Mouse (Mus musculus) liver, adult (tissue): ENCODE measurements around the gene Trrap.

Experiments
- GATA4 ChIP-seq: IDR thresholded peaks from 2 replicates; pipeline ENCODE4 v1.6.1; 2014; ENCODE audit warnings: mild to moderate bottlenecking, low read length; ENCODE audit not compliant: insufficient replicate concordance

Trrap gene

GRCm38 (mm10) chr5:144831840-144832469 lies 64.4 kb downstream of the Trrap start:
- TF ChIP-seq GATA4 = no peak

DNA sequence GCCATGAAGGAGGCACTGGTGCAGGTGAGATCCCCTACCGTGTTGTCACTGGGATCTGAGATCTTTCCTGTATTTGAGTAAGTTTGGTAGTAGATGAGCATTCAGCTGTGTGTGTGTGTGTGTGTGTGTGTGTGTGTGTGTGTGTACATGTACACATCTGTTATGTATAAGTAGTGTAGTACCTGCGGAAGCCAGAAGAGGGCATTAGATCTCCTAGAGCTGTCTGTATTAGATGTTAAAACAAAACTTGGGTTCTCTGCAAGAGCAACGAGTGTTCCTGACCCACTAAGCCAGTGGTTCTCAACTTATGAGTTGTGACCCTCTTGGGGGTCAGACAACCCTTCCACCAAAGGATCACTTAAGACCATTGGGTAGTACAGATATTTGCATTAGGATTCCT lies 68.6 kb downstream of the Trrap start:
- no peak for TF ChIP-seq GATA4

GRCm38 (mm10) chr5:144845352-144845751 lies 77.8 kb downstream of the Trrap start:
- TF ChIP-seq GATA4 = no peak

GRCm38 (mm10) chr5:144848735-144849134 lies 81.2 kb downstream of the Trrap start:
- TF ChIP-seq GATA4 = no peak

DNA sequence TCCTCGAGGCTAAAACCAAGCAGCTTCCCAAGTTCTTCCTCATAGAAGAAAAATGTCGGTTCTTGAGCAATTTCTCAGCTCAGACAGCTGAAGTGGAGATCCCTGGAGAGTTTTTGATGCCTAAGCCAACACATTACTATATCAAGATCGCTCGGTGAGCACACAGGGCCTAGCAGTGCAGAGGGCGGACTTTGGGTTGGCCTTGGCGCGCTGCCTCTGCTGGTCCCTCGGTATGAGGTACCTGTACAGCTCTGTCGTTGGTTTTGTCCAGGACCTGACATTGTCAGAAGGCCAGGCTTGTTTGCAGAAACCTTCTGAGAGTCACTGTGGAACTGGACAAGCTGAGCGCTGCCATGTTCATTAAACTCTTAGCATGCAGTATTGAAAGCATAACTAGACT lies 82.4 kb downstream of the Trrap start:
- no peak for TF ChIP-seq GATA4

DNA sequence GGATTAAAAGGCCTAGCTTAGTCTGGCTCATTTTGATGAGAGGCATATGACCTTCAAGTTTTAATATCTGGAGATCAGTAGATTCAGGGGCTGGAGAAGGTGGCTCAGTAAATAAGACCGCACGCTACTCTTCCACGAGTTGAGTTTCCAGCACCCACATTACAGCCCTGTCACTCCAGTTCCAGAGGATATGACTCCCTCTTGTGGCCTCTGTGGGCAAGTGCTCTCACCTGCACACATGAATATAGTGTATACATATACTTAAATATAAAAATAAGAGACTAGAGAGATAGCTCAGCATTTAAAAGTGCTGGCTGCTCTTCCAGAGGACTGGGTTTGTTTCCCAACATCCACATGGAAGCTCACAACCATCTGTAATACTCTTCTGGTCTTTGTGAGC lies 84.3 kb downstream of the Trrap start:
- TF ChIP-seq GATA4 = no peak

- no peak for TF ChIP-seq GATA4
Measured at GRCm38 (mm10) chr5:144853931-144854330, 86.4 kb downstream of the Trrap start.

DNA sequence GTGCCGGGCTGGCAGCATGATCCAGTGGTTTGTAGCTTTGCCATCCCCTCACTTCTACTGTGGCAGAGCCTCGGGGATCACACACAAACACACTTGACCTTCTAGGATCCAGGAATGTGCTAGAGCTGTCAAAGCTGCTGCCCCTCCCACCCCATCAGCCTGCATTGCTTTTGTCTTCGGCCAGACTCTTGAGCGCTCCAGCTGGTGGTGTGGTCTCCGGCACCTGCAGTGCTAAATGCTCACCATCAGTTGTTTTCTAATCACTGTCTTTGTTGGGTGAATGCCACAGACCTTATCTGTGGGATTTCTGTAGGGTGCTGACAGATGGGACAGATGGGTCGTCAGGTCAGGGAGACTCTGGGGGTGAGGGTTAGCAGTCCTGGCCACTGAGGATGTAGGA lies 88.4 kb downstream of the Trrap start:
- no peak for TF ChIP-seq GATA4

- no peak for TF ChIP-seq GATA4
Measured at GRCm38 (mm10) chr5:144858527-144858926, 91.0 kb downstream of the Trrap start.

- TF ChIP-seq GATA4 = no peak
Measured at GRCm38 (mm10) chr5:144859284-144859683, 91.8 kb downstream of the Trrap start.

- TF ChIP-seq GATA4 = no peak
Measured at GRCm38 (mm10) chr5:144860913-144861312, 93.4 kb downstream of the Trrap start.

- TF ChIP-seq GATA4 = no peak
Measured at GRCm38 (mm10) chr5:144866923-144867322, 99.4 kb downstream of the Trrap start.

- no peak for TF ChIP-seq GATA4
Measured at GRCm38 (mm10) chr5:144869466-144869865, 101.9 kb downstream of the Trrap start.

GRCm38 (mm10) chr5:144870782-144871181 lies 103.2 kb downstream of the Trrap start:
- TF ChIP-seq GATA4 = no peak

- TF ChIP-seq GATA4 = no peak
Measured at GRCm38 (mm10) chr5:144871775-144872174, 104.2 kb downstream of the Trrap start.

GRCm38 (mm10) chr5:144872326-144872725 lies 104.8 kb downstream of the Trrap start:
- no peak for TF ChIP-seq GATA4

GRCm38 (mm10) chr5:144872867-144873266 lies 105.3 kb downstream of the Trrap start:
- TF ChIP-seq GATA4 = no peak
